Mouse (Mus musculus): ENCODE measurements around the gene Elavl3. TPM values are rescaled to one million over a fixed set of nuclear protein-coding genes. Genes with fewer than 3 reads are reported as not detected.

The Elavl3 gene
- 0.10 TPM for polyA plus RNA-seq (2021)

DNA sequence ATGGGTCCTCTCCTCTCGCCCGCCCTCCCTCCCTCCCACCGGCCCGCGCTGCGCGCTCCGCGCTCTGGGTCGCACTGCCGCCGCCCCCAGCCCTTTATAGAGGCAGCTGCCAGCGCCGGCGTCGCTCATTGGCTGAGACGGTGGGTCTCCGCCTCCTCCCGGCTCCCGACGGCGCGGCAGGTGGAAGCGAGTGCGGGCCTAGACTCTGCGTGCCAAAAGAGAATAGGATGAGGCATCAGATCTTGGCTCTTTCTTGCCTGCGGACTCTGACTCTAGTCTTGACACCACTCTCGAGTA, at the start of gene Elavl3:
Gene Elavl3 (minus strand): TSS at position 66 of the 297 bp plus-strand sequence.
- no peak for TF ChIP-seq CTCF (IDR thresholded peaks at IDR 0.05)
- CTCF ChIA-PET, result no interaction called here
- peaks cover 36% of the 10 kb centered on the region for H3K27me3 ChIP-seq
- no peak for ATAC-seq
- POLR2A ChIA-PET, result no interaction called here
- in situ Hi-C loops (cut with MboI; ENCODE audit: low pct_unique_long_range_greater_than_20kb), result no loop called here
- DNase-seq (ENCODE audit: low read depth, low spot score), result no peak

DNA sequence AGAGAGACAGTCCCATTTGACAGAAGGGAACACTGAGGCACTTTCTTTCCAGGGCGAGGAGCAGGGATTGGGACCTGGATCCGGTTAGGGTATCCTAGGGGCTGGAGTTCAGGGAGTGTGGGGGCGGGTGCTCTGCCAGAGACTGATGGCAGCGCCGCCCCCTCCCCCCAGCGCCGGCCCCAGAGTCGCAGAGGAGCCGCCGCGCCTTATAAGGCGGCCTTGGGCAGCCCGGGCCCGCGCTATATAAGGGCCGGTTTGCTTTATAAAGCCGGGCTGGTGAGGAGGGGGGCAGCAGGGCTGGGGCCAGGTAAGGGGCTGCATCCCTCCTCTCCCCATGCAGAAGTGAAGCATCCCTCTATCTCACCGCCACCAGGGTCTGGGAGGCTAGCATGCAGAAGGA, 48.1 kb upstream of the Elavl3 start:
- DNase-seq (ENCODE audit: low read depth, low spot score) (no peak), ATAC-seq (peak; percentile 14)
- TF ChIP-seq CTCF (IDR thresholded peaks at IDR 0.05), result no peak
- ChIA-PET POLR2A (interaction anchor here (0.5 to 2.9 kb wide), 7 partner anchors 10 to 322 kb away, joined by 3 to 7 read pairs (median 3); partner anchors contain the start of gene Ecsit), CTCF (interaction anchor here (0.9 to 2.1 kb wide), 4 partner anchors 21 to 56 kb away, joined by 3 to 4 read pairs (median 4); no protein-coding TSS in a partner anchor)
- no peaks in the 10 kb centered on the region for H3K27me3 ChIP-seq
- in situ Hi-C loops (cut with MboI; ENCODE audit: low pct_unique_long_range_greater_than_20kb), result no loop called here

DNA sequence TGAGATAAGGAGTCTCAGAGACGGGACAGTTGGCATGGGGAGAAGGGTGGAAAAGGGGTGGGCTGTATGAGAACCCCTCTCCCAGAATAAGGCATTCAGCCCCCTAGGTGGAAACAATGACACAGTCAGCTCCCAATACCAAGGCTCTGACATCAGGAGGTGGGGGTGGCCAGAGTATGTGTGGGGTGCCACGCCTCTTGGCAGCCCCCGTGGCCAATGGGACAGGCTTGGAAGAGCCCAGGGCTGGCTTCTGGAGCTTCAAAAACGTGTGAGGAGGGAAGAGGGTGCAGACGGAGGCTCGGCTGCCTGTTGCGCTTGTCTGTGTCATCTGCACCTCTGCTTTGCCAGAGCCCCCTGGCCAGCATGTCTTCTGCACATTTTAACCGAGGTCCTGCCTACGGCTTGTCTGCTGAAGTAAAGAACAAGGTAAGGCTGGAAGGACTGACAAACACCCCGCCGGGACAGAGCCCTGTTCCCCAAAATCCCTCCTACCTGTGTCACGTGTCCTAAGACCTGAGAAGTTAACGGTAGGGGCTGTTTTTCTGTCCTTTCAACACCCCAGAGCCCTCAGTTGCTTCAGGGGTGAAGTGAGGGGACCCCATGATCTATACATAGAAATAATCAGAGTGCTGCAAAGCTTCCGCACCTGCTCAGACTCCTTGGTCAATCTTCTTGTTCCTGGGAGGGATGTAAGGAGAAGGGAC, 47.3 kb upstream of the Elavl3 start, which contains the start of gene Cnn1:
Gene Cnn1 (plus strand): TSS at position 224 of the 704 bp plus-strand sequence.
- DNase-seq (ENCODE audit: low read depth, low spot score) (no peak), ATAC-seq (peak; percentile 60)
- TF ChIP-seq CTCF (IDR thresholded peaks at IDR 0.05), result no peak
- CTCF ChIA-PET, result interaction anchor here (1.1 to 2.1 kb wide), 2 partner anchors 29 to 44 kb away, joined by 3 to 4 read pairs; no protein-coding TSS in a partner anchor
- in situ Hi-C loops (cut with MboI; ENCODE audit: low pct_unique_long_range_greater_than_20kb), result no loop called here
- POLR2A ChIA-PET, result interaction anchor here (0.5 to 2.9 kb wide), 4 partner anchors 13 to 322 kb away, joined by 3 to 7 read pairs (median 4); partner anchors contain the start of gene Ecsit
- H3K27me3 ChIP-seq, result no peaks in the 10 kb centered on the region

DNA sequence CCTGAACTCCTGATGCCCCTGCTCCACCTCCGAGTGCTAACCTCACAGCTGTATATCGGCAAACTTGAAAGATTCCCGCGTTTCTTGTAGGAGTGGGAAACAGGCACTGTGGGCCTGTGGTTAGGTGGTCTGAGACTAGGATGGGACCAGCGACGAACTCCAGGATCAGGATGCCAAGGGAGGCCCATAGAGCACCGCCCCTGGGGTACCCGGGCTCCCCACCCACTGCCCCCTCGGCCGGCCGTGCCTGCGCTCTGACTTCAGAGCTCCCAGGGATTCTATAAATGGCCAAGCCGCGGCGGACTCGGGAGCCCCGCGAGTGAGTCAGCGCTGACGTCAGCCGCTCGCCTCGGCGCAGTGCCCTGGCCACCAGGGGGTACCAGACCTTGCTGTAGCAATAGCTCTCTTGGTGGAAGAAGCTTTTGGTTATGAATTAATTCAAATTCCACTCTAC, 44.1 kb upstream of the Elavl3 start:
- in situ Hi-C loops (cut with MboI; ENCODE audit: low pct_unique_long_range_greater_than_20kb), result no loop called here

DNA sequence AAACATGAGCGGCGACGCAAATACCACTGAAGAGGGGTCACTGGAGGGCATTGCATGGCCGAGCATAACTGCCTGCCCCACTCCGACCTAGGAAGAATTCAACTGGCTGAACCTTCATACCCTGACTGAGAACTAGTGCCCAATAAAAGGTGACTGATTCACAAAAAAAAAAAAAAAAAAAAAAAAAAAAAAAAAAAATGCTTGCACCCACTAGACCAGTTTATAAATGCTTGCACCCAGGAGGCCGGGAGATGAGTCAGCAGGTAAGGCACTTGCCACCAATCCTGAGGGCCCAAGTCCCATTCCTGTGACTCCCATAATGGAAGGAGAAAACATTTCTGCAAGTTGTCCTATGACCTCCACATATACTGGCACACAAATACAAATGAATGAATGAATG, 40.9 kb upstream of the Elavl3 start:
- ATAC-seq (no peak), DNase-seq (ENCODE audit: low read depth, low spot score) (no peak)
- CTCF ChIA-PET, result interaction anchor here (1.4 kb wide), 1 partner anchor 12 kb away, joined by 4 read pairs; no protein-coding TSS in a partner anchor
- TF ChIP-seq CTCF (IDR thresholded peaks at IDR 0.05), result no peak
- in situ Hi-C loops (cut with MboI; ENCODE audit: low pct_unique_long_range_greater_than_20kb), result no loop called here
- POLR2A ChIA-PET, result no interaction called here
- H3K27me3 ChIP-seq, result no peaks in the 10 kb centered on the region

More for the DNA sequence above, 44.1 kb upstream of the Elavl3 start:
- ChIA-PET POLR2A (no interaction called here), CTCF (interaction anchor here (1.0 to 1.4 kb wide), 2 partner anchors 10 to 47 kb away, joined by 4 read pairs; no protein-coding TSS in a partner anchor)
- TF ChIP-seq CTCF (IDR thresholded peaks at IDR 0.05), result peak; percentile 97
- DNase-seq (ENCODE audit: low read depth, low spot score) (peak; percentile 31), ATAC-seq (peak; percentile 60)
- no peaks in the 10 kb centered on the region for H3K27me3 ChIP-seq

DNA sequence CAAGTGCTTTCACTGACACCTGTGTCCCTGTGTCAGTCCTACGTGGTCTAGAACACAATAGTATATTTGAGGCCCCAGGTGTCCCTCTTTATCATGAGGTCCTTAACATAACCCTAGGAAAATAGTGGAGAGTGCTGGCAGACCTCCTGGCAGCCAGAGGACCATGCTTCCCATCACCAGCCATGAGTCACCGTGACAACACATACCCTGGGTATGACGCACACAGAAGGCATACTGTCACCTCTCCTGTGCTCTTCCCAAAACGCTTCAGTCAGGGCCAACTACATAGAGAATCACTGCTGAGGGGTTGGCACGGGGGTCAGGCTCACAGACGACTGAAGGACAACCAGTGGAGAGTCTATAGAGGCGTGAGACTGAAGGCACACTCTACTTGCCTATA, 38.2 kb upstream of the Elavl3 start:
- H3K27me3 ChIP-seq, result no peaks in the 10 kb centered on the region
- CTCF ChIA-PET, result no interaction called here
- POLR2A ChIA-PET, result interaction anchor here (0.6 kb wide), 1 partner anchor 275 kb away, joined by 3 read pairs; no protein-coding TSS in a partner anchor
- DNase-seq (ENCODE audit: low read depth, low spot score) (no peak), ATAC-seq (no peak)
- TF ChIP-seq CTCF (IDR thresholded peaks at IDR 0.05), result no peak
- in situ Hi-C loops (cut with MboI; ENCODE audit: low pct_unique_long_range_greater_than_20kb), result no loop called here

DNA sequence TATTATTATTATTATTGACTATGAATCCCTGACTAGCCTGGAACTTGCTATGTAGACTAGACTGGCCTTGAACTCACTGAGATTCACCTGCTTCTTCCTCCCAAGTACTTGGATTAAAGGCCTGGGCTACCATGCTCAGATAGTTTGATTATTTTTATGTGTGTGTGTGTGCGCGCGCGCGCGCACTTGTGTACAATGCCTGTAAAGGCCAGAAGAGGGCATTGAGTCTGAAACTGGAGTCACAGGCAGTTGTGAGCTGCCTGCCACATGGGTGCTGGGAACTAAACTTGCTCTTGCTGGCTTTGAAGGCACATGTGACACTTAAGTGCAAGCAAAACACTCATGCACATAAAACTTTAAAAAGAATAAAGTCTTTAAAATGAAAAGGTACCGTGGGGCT, 37.5 kb upstream of the Elavl3 start:
- in situ Hi-C loops (cut with MboI; ENCODE audit: low pct_unique_long_range_greater_than_20kb), result no loop called here
- H3K27me3 ChIP-seq, result no peaks in the 10 kb centered on the region
- POLR2A ChIA-PET, result no interaction called here
- TF ChIP-seq CTCF (IDR thresholded peaks at IDR 0.05), result no peak
- DNase-seq (ENCODE audit: low read depth, low spot score) (no peak), ATAC-seq (no peak)
- CTCF ChIA-PET, result no interaction called here

DNA sequence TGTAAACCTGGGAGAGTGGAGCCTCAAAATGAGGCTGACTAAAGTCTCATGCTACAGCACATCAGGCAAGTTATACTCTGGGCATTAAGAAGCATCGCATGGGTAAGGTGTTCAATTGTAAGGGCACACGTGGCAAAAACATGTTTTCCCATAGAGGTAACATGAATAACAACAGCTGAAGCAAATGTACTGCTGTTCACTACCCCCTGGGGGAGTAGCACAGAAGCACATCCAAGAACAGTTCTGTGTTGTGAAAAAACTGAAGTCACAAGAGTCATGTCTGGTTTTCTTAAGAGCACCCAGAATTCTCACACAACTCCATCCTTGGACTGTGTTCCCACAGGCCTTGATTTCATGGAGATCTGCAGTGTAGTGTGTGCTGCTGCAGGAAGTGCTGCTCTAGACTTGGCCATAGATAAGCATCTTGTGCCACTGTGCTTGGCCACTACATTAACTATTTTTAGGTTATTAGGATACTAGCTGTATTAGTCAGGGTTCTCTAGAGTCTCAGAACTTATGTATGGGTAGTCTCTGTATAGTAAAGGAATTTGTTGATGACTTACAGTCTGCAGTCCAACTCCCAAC, 35.3 kb upstream of the Elavl3 start:
- CTCF ChIA-PET, result no interaction called here
- POLR2A ChIA-PET, result no interaction called here
- H3K27me3 ChIP-seq, result no peaks in the 10 kb centered on the region
- TF ChIP-seq CTCF (IDR thresholded peaks at IDR 0.05), result no peak
- in situ Hi-C loops (cut with MboI; ENCODE audit: low pct_unique_long_range_greater_than_20kb), result no loop called here
- ATAC-seq, result no peak
- DNase-seq (ENCODE audit: low read depth, low spot score), result no peak

DNA sequence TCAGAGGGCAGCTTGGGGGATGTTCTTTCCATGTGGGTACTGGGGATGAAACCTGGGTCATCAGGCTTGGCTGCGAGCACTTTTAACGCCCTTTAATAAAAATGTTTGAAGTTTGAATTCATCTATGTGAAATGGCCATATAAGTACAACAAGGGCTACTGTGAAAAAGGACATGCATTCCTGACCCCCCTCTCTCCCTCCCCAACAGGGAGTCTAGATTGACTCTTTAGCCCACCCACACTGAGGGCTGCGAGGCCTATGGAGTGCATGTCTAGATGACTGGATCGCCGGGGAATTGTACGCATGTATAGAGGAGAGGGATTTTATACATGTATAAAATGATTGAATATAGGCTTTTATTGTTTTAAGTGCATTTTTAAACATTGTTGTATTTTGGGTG, 34.2 kb upstream of the Elavl3 start:
- no peaks in the 10 kb centered on the region for H3K27me3 ChIP-seq
- TF ChIP-seq CTCF (IDR thresholded peaks at IDR 0.05), result no peak
- in situ Hi-C loops (cut with MboI; ENCODE audit: low pct_unique_long_range_greater_than_20kb), result no loop called here
- DNase-seq (ENCODE audit: low read depth, low spot score) (no peak), ATAC-seq (no peak)
- ChIA-PET POLR2A (interaction anchor here (0.6 to 1.0 kb wide), 4 partner anchors 13 to 1073 kb away, joined by 3 to 5 read pairs (median 3); no protein-coding TSS in a partner anchor), CTCF (interaction anchor here (0.6 to 1.2 kb wide), 4 partner anchors 10 to 33 kb away, joined by 3 to 4 read pairs (median 3); no protein-coding TSS in a partner anchor)

DNA sequence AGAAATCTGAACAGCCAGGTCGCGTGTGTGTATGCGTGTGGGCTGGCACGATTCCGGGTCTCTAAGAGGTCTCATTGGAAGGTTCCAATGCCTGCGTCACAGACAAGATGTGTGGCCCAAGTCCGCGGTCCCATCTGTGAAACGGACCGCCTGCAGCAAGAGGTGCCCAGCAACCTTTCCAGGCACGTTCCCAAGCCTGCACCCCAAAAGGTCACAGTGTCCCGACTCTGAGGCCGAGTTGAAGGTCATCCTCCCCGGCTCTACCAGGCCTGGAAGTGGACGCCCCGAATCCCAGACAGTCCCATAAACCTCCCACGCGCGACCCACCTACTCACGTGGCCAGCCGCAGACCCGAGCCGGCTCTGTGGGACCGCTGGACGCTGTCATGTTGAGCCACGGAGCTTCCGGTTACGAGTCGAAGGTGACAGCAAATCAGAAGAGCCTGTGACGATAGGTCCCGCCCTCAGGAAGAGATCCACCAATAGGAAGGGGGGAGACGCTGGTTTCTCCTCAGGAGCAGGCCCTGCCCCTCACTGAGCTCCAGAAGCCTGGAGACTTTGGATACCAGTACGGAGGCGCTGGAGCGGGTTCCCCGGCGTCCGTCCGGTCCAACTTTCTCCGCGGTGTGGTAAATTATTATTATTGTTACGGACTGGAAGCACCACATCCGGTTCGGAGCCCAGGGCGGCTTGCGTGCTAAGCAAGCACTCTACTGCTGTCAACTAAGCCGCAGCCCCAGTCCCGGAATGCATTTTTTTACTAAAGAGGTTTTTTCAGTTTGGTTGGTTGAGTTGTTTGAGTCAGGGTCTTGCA, 33.4 kb upstream of the Elavl3 start, which contains the start of gene Ecsit:
Gene Ecsit (minus strand): TSS at position 417 of the 813 bp plus-strand sequence.
- ChIA-PET POLR2A (interaction anchor here (0.6 to 1.0 kb wide), 6 partner anchors 14 to 1073 kb away, joined by 3 to 5 read pairs (median 3); no protein-coding TSS in a partner anchor), CTCF (interaction anchor here (0.6 to 1.2 kb wide), 4 partner anchors 11 to 33 kb away, joined by 3 to 4 read pairs (median 3); no protein-coding TSS in a partner anchor)
- ATAC-seq (peak; percentile 99), DNase-seq (ENCODE audit: low read depth, low spot score) (no peak)
- no peaks in the 10 kb centered on the region for H3K27me3 ChIP-seq
- in situ Hi-C loops (cut with MboI; ENCODE audit: low pct_unique_long_range_greater_than_20kb), result no loop called here
- no peak for TF ChIP-seq CTCF (IDR thresholded peaks at IDR 0.05)
